Mouse (Mus musculus): Measurements from ENCODE around the gene Hs3st3b1.

DNA sequence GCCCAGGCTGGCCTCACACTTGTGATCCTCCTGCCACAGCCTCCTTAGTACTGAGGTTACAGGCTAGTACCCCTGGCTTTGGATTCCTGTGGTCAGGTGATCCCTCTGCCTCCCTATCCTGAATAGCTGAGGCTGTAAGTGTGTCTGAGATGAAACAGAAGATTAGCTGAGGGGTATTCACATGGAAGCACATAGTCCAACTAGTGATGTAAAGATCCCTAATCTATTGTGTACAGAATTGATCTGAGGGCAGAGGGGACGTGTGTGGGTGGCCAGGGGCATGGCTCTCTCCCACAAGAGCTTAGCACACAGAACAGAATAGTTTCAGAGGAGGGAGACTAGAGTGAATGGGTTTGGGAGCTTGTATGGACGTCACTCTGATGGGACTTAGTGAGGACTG is 41.8 kb downstream of the Hs3st3b1 start:
- no peak for TF ChIP-seq CTCF (IDR thresholded peaks at IDR 0.05; ENCODE audit: extremely low read depth, insufficient read depth, low read length)
- TF ChIP-seq POLR2A (IDR thresholded peaks at IDR 0.05; ENCODE audit: extremely low read depth, insufficient read depth, low read length), result no peak

Measured in cortical plate, adult 2 months (tissue).